Mouse (Mus musculus) stomach, postnatal 0 days (tissue): ENCODE measurements around the gene Surf6.

Source experiments
- CTCF ChIP-seq: IDR thresholded peaks from 2 replicates; pipeline ENCODE4 v1.5.1; 2016; ENCODE audit warnings: antibody characterized with exemption, low read depth, mild to moderate bottlenecking, moderate library complexity
- EP300 ChIP-seq: optimal IDR thresholded peaks from 2 replicates; pipeline ENCODE3; 2016; ENCODE audit warnings: antibody characterized with exemption

GRCm38 (mm10) chr2:26847706-26848105 is 55.0 kb downstream of the Surf6 start:
- TF ChIP-seq CTCF (peak; percentile 78), EP300 (no peak)
